Mouse (Mus musculus): Measurements from ENCODE around the gene Gcnt2. TPM values are rescaled to one million over a fixed set of nuclear protein-coding genes. Genes with fewer than 3 reads are reported as not detected.
"Not testable (repeated sequence)": the region's sequence is repeated elsewhere in the genome, so short reads cannot be mapped to it uniquely, and the experiment has no call there.

The Gcnt2 gene
- polyA plus RNA-seq, 1 experiment from 2014 or later: 2.5 TPM

DNA sequence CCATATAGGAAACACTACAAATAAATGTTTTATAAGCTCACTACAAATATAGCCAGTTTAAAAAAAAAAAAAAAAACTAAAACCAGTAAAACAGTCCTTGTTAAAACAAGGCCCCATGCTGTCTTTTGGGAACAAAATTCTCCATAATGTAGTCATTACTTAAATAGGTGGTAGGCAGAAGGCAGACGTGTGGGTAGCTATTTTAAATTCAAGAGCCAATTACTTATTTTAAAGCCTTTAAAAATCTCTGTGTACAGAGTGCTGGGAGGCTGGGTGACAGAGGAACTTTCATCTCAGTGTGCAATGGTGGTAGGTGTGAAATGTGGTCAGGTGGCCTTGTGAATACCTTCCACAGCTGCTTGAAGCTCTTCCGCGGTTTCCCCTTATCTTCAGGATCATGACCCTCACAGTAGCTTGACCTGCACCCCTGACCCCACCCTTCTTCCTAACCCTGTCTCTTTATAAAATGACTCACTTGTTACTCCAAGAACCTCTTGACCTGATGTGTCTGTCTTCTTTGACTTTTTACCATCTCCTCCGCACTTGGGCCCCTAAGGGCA is 64.3 kb downstream of the Gcnt2 start:
- DNase-seq: no peak
- 62% methylated on average over 4 of the region's 4 CpGs for WGBS (ENCODE audit: insufficient replicate concordance)

DNA sequence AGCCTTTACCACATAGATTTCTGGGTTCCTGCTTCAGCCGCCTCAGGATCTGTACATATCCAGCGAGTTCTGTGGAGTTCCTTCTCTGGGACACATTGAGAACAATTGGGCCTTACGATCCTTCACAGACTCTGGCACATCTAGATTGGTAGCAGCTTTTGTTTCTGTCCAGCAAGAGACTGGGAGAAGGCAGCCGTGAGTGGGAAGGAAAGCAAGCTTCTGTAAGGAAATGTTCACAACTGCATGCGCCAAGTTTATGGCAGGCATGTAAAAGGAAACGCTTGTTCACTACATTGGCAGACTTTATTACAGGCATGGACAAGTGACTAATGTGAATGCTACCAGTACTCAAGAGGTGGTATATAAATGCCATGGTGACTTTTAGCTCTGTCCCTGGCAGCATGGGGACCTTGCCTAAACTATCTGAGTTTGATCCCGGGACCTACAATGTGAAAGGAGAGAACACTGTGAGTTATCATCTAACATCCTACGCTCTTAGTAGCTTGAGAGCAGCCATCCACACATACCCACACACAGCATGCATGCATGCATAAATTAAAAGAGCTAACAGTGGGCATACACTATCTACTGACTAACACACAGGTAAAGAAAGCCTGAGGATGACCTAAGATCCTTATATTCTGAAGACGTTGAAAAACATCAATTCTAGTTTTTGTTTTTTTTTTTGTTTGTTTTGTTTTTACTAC is 68.8 kb downstream of the Gcnt2 start:
- Histone ChIP-seq H3K4me3 (ENCODE audit: low read depth, low read length) (no peak overlapping the region), H3K27me3 (ENCODE audit: insufficient read depth, low read length) (no peaks in the 10 kb centered on the region), H3K4me1 (ENCODE audit: insufficient read depth) (0 out of 2 replicates have a peak, but pooled peaks cover 3% of the 10 kb centered on the region), H3K9ac (replicated peaks) (no peak overlapping the region), H3K4me2 (ENCODE audit: low read depth, low read length) (no peak overlapping the region), H3K36me3 (replicated peaks; ENCODE audit: insufficient read depth, low read length) (no peaks in the 10 kb centered on the region), H3K9me3 (ENCODE audit: low read length) (no peaks in the 10 kb centered on the region), H3K27ac (ENCODE audit: low read depth) (no peak overlapping the region)
- no peak for DNase-seq
- TF ChIP-seq CTCF (IDR thresholded peaks at IDR 0.05; ENCODE audit: low read depth) (no peak), EP300 (IDR thresholded peaks at IDR 0.05; ENCODE audit: low read depth) (no peak)
- WGBS (ENCODE audit: insufficient replicate concordance): 77% methylated on average over 9 of the region's 9 CpGs
- no peak for ATAC-seq

More for the DNA sequence above, 64.3 kb downstream of the Gcnt2 start:
- Histone ChIP-seq H3K9ac (replicated peaks) (no peak overlapping the region), H3K27me3 (ENCODE audit: insufficient read depth, low read length) (0 out of 2 replicates have a peak, but pooled peaks cover 3% of the 10 kb centered on the region), H3K4me3 (ENCODE audit: low read depth, low read length) (no peak overlapping the region), H3K27ac (ENCODE audit: low read depth) (no peak overlapping the region), H3K4me1 (ENCODE audit: insufficient read depth) (peaks cover 11% of the 10 kb centered on the region), H3K9me3 (ENCODE audit: low read length) (no peaks in the 10 kb centered on the region), H3K4me2 (ENCODE audit: low read depth, low read length) (no peak overlapping the region), H3K36me3 (replicated peaks; ENCODE audit: insufficient read depth, low read length) (no peaks in the 10 kb centered on the region)
- no peak for ATAC-seq
- TF ChIP-seq CTCF (IDR thresholded peaks at IDR 0.05; ENCODE audit: low read depth): no peak
- TF ChIP-seq EP300 (IDR thresholded peaks at IDR 0.05; ENCODE audit: low read depth): no peak

DNA sequence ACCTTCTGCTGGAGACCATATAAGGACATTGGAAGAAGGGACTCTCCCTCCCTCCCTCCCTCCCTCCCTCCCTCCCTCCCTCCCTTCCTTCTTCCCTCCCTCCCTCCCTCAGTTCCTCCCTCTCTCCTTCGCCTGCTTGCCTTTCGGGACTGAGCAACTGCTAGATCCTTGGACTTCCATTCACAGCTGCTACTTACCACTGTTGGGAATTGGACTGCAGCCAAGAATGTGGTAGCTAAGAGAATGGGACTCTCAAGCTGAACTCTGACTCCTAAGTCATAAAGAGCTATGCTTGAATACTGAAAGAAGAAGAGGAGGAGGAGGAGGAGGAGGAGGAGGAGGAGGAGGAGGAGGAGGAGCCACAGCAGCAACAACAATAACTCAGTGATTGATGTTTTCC is 72.3 kb downstream of the Gcnt2 start:
- WGBS (ENCODE audit: insufficient replicate concordance): 54% methylated on average over 2 of the region's 2 CpGs
- H3K4me3 ChIP-seq (ENCODE audit: low read depth, low read length); H3K36me3 ChIP-seq (replicated peaks; ENCODE audit: insufficient read depth, low read length); ATAC-seq; H3K9ac ChIP-seq (replicated peaks); H3K9me3 ChIP-seq (ENCODE audit: low read length); H3K27me3 ChIP-seq (ENCODE audit: insufficient read depth, low read length); H3K4me1 ChIP-seq (ENCODE audit: insufficient read depth); DNase-seq; H3K27ac ChIP-seq (ENCODE audit: low read depth); H3K4me2 ChIP-seq (ENCODE audit: low read depth, low read length): not testable (repeated sequence)

DNA sequence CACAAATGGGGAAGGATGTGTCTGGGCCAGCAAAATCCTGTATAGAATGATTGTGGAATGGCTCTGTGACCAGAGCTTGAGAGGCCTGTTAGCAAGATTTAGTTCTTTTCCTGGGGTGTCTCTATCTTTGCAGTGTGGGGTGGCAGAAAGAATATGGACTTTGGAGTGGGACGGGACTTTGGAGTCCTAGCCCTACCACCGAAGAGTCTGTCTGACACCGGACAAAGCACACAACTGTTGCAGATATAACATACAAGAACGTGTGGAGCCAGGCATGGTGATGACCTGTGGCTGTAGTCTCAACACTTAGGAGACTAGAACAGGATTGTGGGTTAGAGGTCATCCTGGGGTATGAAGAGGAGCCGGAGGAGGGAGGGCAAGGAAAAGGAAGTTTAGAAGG is 73.0 kb downstream of the Gcnt2 start:
- Histone ChIP-seq H3K9ac (replicated peaks) (no peak overlapping the region), H3K9me3 (ENCODE audit: low read length) (no peaks in the 10 kb centered on the region), H3K27ac (ENCODE audit: low read depth) (no peak overlapping the region; the same call in 1 of the 2 replicates), H3K4me1 (ENCODE audit: insufficient read depth) (peaks cover 9% of the 10 kb centered on the region; the same call in 1 of the 2 replicates), H3K4me3 (ENCODE audit: low read depth, low read length) (no peak overlapping the region), H3K36me3 (replicated peaks; ENCODE audit: insufficient read depth, low read length) (no peaks in the 10 kb centered on the region), H3K27me3 (ENCODE audit: insufficient read depth, low read length) (no peaks in the 10 kb centered on the region), H3K4me2 (ENCODE audit: low read depth, low read length) (no peak overlapping the region)
- WGBS (ENCODE audit: insufficient replicate concordance): 45% methylated on average over 5 of the region's 5 CpGs
- no peak for TF ChIP-seq CTCF (IDR thresholded peaks at IDR 0.05; ENCODE audit: low read depth)
- no peak for TF ChIP-seq EP300 (IDR thresholded peaks at IDR 0.05; ENCODE audit: low read depth)
- DNase-seq (no peak), ATAC-seq (no peak)

DNA sequence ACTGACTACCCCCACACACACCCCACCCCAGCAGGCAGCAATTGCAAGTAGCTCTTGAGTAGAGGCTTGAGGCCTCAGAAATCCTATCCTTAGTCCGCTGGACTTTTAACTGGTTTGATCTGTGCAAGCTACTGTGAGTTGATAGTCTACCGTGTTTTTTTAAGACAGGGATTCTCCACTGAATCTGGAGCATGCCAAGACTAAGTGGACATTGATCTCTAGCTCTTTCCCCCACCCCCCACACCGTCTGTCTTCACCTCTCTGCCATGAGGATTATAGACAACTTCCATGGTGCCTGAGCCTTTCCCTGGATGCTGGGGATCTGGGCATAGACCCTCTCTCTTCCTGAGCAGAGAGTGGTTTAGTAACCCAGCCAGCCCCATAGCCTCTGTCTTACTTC is 74.8 kb downstream of the Gcnt2 start:
- no peak overlapping the region for H3K4me3 ChIP-seq (ENCODE audit: low read depth, low read length)
- no peak for ATAC-seq
- no peaks in the 10 kb centered on the region for H3K9me3 ChIP-seq (ENCODE audit: low read length)
- peaks cover 11% of the 10 kb centered on the region; the same call in 1 of the 2 replicates for H3K4me1 ChIP-seq (ENCODE audit: insufficient read depth)
- H3K27ac ChIP-seq (ENCODE audit: low read depth): no peak overlapping the region
- 62% methylated on average over 3 of the region's 3 CpGs for WGBS (ENCODE audit: insufficient replicate concordance)
- H3K36me3 ChIP-seq (replicated peaks; ENCODE audit: insufficient read depth, low read length): no peaks in the 10 kb centered on the region
- no peak overlapping the region for H3K4me2 ChIP-seq (ENCODE audit: low read depth, low read length)
- TF ChIP-seq CTCF (IDR thresholded peaks at IDR 0.05; ENCODE audit: low read depth) (no peak), EP300 (IDR thresholded peaks at IDR 0.05; ENCODE audit: low read depth) (no peak)
- no peak overlapping the region for H3K9ac ChIP-seq (replicated peaks)
- H3K27me3 ChIP-seq (ENCODE audit: insufficient read depth, low read length): no peaks in the 10 kb centered on the region
- DNase-seq: no peak

DNA sequence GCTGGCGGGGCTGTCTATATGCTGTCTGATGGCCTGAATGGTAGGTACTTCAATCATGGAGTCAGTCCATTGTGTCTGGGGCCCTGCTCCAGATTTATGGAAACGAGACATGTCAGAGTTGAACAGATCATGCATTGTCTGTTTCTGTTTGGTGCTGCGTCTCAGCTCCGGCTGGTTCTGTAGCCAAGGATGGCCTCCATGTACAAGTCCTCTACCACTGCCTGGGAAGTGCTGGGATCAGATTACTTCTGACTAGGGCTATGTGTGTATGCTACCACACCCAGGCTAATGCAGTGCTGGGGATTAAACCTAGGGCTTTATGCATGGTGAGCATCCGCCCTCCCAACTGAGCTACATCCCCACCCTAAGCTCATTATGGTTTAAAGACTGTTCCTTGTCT is 78.0 kb downstream of the Gcnt2 start:
- peaks cover 15% of the 10 kb centered on the region; the same call in 1 of the 2 replicates for H3K4me1 ChIP-seq (ENCODE audit: insufficient read depth)
- H3K27ac ChIP-seq (ENCODE audit: low read depth): no peak overlapping the region
- WGBS (ENCODE audit: insufficient replicate concordance): 87% methylated on average over 5 of the region's 5 CpGs
- ATAC-seq: no peak
- H3K9ac ChIP-seq (replicated peaks): no peak overlapping the region
- TF ChIP-seq EP300 (IDR thresholded peaks at IDR 0.05; ENCODE audit: low read depth) (no peak), CTCF (IDR thresholded peaks at IDR 0.05; ENCODE audit: low read depth) (no peak)
- no peaks in the 10 kb centered on the region for H3K9me3 ChIP-seq (ENCODE audit: low read length)
- H3K27me3 ChIP-seq (ENCODE audit: insufficient read depth, low read length): no peaks in the 10 kb centered on the region
- H3K4me3 ChIP-seq (ENCODE audit: low read depth, low read length): no peak overlapping the region
- no peaks in the 10 kb centered on the region for H3K36me3 ChIP-seq (replicated peaks; ENCODE audit: insufficient read depth, low read length)
- H3K4me2 ChIP-seq (ENCODE audit: low read depth, low read length): no peak overlapping the region
- DNase-seq: no peak

Data from liver, postnatal 0 days (tissue).